Mouse (Mus musculus): ENCODE data around the gene H2-D1.
"Not testable (repeated sequence)": the region's sequence is repeated elsewhere in the genome, so short reads cannot be mapped to it uniquely, and the experiment has no call there.

Gene H2-D1

GRCm38 (mm10) chr17:35262664-35263522, at the start of gene H2-D1:
H2-D1 (plus strand) TSS chr17:35262730.
- DNase-seq (ENCODE audit: low read depth, low spot score): peak; percentile 90

GRCm38 (mm10) chr17:35213071-35213470, 49.5 kb upstream of the H2-D1 start:
- no peak for DNase-seq (ENCODE audit: low read depth, low spot score)

DNA sequence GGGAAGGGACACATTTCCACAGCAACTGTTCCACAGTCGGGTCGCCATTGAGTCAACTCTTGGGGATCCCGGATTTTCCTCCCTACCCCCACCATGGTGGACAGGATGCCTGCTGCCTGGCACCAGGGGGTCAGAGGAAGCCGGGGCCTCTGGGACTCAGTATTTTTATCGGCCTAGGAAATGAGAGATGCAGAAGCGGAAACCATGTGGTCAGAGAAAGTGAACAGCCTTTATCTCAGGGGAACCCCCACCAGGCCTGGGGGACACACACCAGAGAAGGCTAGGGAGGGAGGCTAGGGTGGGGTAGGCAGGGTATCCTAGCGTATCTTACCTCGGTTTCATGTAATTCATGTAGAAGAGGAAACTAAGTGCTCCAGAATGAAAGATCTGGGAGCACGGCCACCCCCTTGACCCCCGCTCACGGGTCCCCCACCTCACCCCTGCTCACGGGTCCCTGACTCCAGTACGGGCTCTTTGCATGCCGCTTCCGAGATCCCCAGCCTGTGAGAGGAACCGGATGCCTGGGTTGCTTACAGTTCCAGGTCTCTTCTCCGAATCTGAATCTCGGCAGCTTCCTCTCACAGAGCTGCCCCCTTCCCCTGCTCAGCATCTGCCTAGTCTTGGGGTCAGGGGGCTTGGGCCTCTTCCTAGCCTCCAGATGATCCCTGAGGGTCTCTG, 43.9 kb upstream of the H2-D1 start:
- DNase-seq (ENCODE audit: low read depth, low spot score): no peak

- no peak for DNase-seq (ENCODE audit: low read depth, low spot score)
Observed at GRCm38 (mm10) chr17:35219601-35220041, 42.9 kb upstream of the H2-D1 start.

GRCm38 (mm10) chr17:35220156-35220952, 42.2 kb upstream of the H2-D1 start, which contains the start of gene Gm16181:
Gm16181 (plus strand) TSS chr17:35220834.
- no peak for DNase-seq (ENCODE audit: low read depth, low spot score)

GRCm38 (mm10) chr17:35222299-35222698, 40.2 kb upstream of the H2-D1 start:
- no peak for DNase-seq (ENCODE audit: low read depth, low spot score)

GRCm38 (mm10) chr17:35224641-35225040, 37.9 kb upstream of the H2-D1 start:
- DNase-seq (ENCODE audit: low read depth, low spot score): no peak

DNA sequence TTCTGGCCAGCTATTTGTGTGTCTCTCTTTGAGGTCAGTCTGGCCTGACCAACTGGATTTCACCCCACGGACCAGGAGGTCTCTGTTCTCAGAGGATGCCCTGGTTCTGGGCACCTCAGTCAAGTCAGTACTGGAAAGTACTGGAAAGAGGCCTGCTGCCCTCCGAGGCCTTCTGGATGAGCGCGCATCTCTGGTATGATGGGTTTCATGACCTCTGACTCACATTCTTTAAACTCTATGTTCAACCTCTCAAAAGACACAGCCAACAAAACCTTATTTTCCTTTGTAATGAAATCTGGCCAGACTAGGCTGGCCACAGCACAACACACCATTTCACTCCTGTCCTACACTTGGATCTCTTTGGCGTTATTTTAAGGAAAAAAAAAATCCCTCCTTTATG, 37.1 kb upstream of the H2-D1 start:
- no peak for DNase-seq (ENCODE audit: low read depth, low spot score)

- no peak for DNase-seq (ENCODE audit: low read depth, low spot score)
Observed at GRCm38 (mm10) chr17:35226561-35227046, 35.9 kb upstream of the H2-D1 start.

GRCm38 (mm10) chr17:35231022-35231421, 31.5 kb upstream of the H2-D1 start:
- no peak for DNase-seq (ENCODE audit: low read depth, low spot score)

- DNase-seq (ENCODE audit: low read depth, low spot score): peak; percentile 69
Observed at GRCm38 (mm10) chr17:35232043-35232442, 30.5 kb upstream of the H2-D1 start.

DNA sequence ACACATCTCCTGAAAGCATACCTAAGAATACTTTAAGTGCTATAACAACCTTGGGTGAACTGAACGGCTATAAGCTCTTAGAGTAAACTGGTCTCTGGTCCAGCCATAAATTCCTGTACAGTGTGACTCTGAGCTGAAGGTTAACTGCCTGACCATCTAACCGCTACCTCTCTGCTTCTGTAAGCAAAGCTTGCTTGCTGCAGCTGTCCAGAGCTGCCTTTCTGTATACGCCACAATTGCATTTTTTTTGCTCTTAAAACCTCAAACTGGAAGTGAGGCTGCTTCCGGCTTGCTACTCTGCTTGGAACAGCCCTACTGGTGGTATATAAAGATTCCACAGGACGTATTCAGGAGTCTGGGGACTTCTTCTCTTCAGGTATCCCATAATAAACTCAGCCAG, 29.9 kb upstream of the H2-D1 start:
- no peak for DNase-seq (ENCODE audit: low read depth, low spot score)

GRCm38 (mm10) chr17:35233114-35233980, 29.2 kb upstream of the H2-D1 start, which contains the start of gene Atp6v1g2:
Atp6v1g2 (plus strand) TSS chr17:35233660.
- no peak for DNase-seq (ENCODE audit: low read depth, low spot score)

DNA sequence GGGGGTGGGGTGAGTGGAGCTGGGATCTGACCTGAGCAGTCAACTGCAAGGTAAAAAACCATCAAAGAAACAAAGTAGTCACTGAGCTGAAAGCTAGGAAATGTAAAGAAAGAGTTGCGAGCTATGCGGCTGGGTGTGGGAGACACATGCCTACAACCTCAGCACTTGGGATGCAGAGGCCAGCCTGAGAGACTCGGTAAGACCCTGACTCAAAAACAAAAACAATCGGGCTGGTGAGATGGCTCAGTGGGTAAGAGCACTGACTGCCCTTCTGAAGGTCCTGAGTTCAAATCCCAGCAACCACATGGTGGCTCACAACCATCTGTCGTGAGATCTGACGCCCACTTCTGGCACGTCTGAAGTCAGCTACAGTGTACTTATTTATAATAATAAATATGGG, 28.4 kb upstream of the H2-D1 start:
- not testable (repeated sequence) for DNase-seq (ENCODE audit: low read depth, low spot score)

DNA sequence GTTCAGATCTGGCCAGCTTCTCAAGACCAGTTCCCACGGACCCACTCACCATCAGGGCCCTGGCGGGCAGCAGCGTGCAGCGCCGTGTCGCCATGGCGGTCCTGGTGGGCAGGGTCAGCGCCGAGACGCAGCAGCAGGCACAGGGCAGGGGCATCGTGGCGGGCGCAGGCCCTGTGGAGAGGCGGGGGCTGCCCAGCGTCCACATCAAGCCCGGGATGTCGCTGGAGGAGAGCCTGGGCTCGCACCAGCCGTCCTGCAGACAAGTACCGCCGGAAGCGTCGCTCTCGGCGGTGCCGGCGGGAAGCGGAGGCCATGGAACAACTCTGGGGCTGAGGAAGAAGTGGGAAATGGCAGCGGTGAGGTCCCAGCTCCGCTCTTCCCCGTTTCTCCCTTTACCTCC, 27.6 kb upstream of the H2-D1 start:
- DNase-seq (ENCODE audit: low read depth, low spot score): no peak

DNA sequence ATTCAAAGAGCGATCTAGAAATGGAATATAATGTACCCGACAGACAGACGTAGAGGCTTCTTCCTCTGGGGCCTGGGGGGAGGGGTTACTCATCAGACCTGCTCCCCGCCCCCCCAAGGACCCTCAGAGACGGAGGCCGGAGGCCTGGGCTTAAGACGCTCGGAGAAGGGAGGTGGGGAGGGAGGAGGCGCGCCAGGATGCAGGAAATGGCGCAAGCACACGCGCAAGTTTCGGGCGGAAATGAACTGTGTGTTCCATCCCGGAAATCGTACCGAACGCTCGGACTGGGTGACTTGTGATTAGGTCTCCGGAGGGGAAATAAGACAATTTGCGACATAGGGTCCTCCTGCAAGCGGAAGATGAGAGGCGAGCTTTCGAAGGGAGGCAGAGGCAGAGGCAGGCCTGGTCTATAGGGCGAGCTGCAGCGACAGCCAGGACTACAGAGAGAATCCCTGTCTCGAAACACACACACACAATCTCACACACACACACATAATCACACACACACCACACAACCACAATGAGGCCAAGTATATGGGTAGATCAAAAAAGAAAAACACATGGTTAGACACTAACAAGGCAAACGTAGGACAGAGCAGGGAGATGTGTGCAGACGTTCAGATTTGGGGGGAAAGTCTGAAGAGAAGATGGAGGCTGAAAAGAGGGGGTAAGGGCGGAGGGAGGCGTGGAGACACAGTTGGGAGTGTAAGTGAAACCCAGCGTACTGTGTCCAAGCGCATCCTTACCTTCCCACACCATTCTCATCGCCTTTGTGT, 26.7 kb upstream of the H2-D1 start, which contains the start of gene Nfkbil1:
Gene Nfkbil1, minus strand, starts transcription at position 179 of the 776 bp plus-strand sequence.
- peak; percentile 93 for DNase-seq (ENCODE audit: low read depth, low spot score)

DNA sequence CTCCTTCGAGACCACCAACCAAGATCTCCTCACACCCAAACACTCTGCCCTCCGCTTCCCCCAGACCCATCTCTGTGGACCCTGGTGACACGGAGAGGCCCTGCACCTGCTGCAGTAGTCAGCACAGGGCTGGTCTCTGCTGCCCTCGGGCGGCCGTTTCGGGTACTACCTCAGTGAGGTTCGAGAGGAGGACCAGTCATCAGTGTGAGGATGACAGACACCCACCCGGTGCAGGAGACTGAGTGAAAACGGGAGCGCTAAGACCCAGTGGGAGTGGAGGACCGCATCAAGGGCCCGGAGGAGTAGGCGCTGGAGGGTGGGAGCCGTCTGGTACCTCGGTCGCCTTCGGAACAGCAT, 26.2 kb upstream of the H2-D1 start:
- peak; percentile 88 for DNase-seq (ENCODE audit: low read depth, low spot score)

DNA sequence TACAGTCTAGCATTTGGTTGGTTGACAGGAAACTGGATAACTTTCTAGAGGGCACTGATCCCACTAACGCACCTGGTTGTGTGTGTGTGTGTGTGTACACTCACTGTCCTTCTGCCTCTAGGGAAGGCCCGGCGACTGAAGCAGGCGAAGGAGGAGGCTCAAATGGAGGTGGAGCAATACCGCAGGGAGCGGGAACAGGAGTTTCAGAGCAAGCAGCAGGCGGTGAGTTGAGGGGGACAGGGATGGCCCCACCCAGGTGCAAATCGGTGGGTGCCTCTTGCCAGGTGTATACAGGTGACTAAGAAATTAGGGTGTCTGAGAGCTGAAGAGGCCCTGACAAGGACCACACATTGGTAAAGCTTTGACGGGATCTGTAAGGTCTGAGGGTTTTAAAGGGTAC, 25.5 kb upstream of the H2-D1 start:
- DNase-seq (ENCODE audit: low read depth, low spot score): no peak

- DNase-seq (ENCODE audit: low read depth, low spot score): no peak
Observed at GRCm38 (mm10) chr17:35237504-35237903, 25.0 kb upstream of the H2-D1 start.

- no peak for DNase-seq (ENCODE audit: low read depth, low spot score)
Observed at GRCm38 (mm10) chr17:35239700-35240099, 22.8 kb upstream of the H2-D1 start.

Data from embryo, embryonic 11.5 days (tissue).